Mouse (Mus musculus): ENCODE measurements around the gene Rogdi.

DNA sequence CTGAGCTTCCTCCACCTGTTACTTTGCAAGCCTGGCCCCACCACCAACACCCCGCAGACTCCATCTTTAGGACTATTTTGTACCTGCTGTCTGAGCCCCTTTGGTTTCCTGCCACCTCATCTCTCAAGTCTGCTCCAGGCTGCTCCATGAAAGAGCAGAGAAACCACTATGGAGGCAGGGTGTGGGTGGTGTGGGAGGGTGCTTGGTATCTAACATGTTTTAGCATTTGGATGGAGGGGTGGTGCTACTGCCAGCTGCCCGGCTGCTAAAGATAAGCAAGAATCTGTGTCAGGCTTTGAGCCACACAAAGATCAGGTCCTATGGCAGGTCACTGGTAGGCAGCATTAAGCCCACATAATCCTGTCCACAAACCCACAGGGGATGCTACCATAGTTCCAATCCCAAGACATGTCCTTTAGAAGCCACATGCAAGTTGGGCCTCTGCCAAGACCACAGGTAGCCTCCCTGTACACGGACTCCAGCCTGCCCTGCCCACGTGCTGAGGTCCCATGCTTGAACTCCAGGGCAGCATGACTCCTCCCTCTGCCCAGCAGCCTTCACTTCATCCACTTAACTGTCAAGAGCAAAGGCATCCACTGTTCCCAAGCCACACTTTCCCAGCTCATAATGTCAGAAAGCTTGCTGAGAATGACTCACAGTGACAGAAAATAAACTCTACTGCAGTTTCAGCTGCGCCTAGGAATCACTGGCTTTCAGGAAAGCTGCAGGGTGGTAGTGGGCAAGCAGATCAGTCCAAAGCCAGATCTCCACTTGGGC lies 34.9 kb downstream of the Rogdi start:
- TF ChIP-seq CTCF (IDR thresholded peaks at IDR 0.05; ENCODE audit: control insufficient read depth, insufficient read depth, low read length): no peak
- no peak for TF ChIP-seq POLR2A (IDR thresholded peaks at IDR 0.05; ENCODE audit: borderline replicate concordance, control insufficient read depth, low read depth, low read length)

All from bone marrow, adult 2 months (tissue).